Mouse (Mus musculus): ENCODE data around the gene Cyp2c23.
A peak's percentile ranks its signal among the peaks of the same experiment; 100 is the strongest.

The Cyp2c23 gene

GRCm38 (mm10) chr19:44028972-44029371 is at the start of gene Cyp2c23:
TSS of gene Cyp2c23 (minus strand) at chr19:44029208.
- DNase-seq (ENCODE audit: inconsistent age in 2 of 2, low spot score in 1 of 2) = no peak

DNA sequence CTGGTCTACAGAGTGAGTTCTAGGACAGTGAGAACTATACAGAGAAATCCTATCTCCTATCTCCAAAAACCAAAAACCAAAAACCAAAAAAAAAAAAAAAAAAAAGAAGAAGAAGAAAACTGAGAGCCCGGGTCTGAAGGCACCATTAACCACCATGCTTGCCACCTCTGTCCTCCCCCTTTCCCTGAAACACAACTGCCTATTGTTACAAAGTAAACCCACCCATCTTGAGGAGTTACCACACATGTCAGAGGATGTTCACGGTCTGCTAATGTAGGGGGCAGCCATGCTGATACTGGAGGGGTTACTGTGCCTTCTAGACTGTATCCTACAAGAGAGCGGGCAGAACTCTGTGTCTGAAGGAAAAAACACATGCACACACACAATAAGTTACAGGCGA is 48.0 kb upstream of the Cyp2c23 start:
- no peak for DNase-seq (ENCODE audit: inconsistent age in 2 of 2, low spot score in 1 of 2)

GRCm38 (mm10) chr19:44076457-44076856 is 47.4 kb upstream of the Cyp2c23 start:
- no peak for DNase-seq (ENCODE audit: inconsistent age in 2 of 2, low spot score in 1 of 2)

- DNase-seq (ENCODE audit: inconsistent age in 2 of 2, low spot score in 1 of 2) = no peak
Measured at GRCm38 (mm10) chr19:44074986-44075385, 46.0 kb upstream of the Cyp2c23 start.

- DNase-seq (ENCODE audit: inconsistent age in 2 of 2, low spot score in 1 of 2) = no peak
Measured at GRCm38 (mm10) chr19:44071166-44071565, 42.2 kb upstream of the Cyp2c23 start.

DNA sequence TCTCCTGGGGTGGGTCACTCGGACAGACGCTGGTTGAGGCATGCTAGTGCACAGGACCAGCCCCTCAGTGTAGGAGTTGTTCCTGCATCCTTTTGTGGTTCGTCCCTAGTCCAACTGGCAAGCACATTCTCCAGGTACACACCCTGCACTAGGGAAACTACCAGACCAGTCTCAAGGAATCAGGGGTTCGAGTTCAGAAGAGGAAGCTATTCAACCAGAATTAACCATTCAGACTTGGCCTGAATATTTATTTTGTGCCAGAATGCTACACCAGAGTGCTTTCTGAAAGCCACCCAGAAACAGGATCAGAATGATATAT is 40.9 kb upstream of the Cyp2c23 start:
- DNase-seq (ENCODE audit: inconsistent age in 2 of 2, low spot score in 1 of 2) = no peak

DNA sequence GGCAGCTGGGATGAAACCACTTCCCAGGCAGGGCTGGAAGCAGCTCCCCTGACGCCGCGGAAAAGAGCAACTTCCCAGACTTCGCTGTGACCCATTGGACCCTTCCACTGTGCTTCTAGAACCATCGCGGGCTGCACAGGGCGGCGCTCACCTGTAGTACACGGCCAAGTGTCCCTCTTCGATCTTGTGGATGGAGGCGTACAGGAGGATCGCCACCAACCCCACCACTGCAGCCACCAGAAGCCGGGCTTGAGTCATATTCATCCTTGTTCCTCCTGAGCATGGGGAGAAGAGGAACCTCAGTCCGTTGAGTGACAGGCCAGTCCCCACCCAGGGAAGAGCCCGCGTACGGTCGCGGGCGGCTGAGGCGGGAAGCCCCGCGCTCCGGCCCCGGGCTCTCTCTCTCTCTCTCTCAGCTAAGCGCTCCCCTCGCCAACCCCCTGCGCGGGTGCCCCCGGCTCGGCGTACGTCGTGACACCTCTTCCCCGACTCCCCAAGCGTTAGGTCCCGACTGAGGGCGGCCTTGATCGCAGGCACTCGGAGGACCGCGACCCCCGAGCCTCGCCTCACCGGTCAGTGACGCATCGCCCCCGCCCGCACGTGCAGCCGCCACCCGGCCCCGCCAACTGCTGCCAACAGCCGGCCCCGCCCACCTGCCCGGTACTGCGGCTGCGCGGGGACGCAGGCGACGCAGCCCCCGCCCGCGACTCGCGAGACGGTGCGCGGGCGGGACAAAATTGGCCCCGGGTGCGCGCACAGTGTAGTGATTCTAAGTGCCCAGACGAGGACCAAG is 40.3 kb upstream of the Cyp2c23 start, which contains the start of gene Erlin1:
Gene Erlin1, minus strand, starts transcription at position 665 of the 793 bp plus-strand sequence.
- peak; percentile 92 to 96 for DNase-seq (ENCODE audit: inconsistent age in 2 of 2, low spot score in 1 of 2)

- no peak for DNase-seq (ENCODE audit: inconsistent age in 2 of 2, low spot score in 1 of 2)
Measured at GRCm38 (mm10) chr19:44068232-44068631, 39.2 kb upstream of the Cyp2c23 start.

- no peak for DNase-seq (ENCODE audit: inconsistent age in 2 of 2, low spot score in 1 of 2)
Measured at GRCm38 (mm10) chr19:44067323-44068049, 38.5 kb upstream of the Cyp2c23 start.

DNA sequence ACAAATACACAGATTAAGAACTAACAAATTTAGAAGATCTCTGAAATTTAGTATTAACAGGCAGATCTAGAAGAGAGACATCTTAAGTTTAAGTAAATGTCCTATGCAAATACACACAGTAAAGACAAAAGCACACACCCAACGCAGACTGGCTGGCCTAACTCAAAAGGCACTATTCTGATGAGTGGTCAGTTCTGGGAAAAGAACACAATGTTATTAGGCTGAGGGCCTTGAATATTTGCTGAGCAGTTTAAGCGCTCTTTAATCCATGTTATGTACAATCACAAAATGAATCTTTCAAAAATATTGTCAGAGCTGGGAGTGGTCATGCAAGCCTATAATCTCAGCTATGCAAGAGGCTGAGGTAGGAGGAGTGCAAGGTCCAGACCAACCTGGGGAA is 35.7 kb upstream of the Cyp2c23 start:
- DNase-seq (ENCODE audit: inconsistent age in 2 of 2, low spot score in 1 of 2) = no peak

GRCm38 (mm10) chr19:44063773-44064172 is 34.8 kb upstream of the Cyp2c23 start:
- peak; percentile 22 to 44 for DNase-seq (ENCODE audit: inconsistent age in 2 of 2, low spot score in 1 of 2)

DNA sequence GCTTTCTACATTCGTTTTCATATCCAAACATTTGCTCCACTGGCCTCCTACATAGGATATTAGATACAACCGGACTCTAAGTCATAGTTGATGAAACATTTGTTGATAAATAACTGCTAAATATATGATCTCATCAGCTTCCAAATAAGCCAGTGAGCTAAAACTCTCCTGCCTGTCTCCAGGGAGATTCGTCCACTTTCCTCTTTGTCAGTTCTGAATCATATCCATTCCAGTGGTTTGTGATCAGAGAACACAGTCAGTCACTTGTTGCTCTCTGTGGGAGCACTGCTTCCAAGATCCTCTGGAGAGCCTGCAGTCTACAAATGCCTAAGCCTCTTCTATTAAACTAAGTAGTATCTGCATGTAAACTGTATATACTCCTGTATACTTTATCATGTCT is 31.2 kb upstream of the Cyp2c23 start:
- DNase-seq (ENCODE audit: inconsistent age in 2 of 2, low spot score in 1 of 2) = no peak

- no peak for DNase-seq (ENCODE audit: inconsistent age in 2 of 2, low spot score in 1 of 2)
Measured at GRCm38 (mm10) chr19:44055173-44055826, 26.3 kb upstream of the Cyp2c23 start.

GRCm38 (mm10) chr19:44050388-44050787 is 21.4 kb upstream of the Cyp2c23 start:
- no peak for DNase-seq (ENCODE audit: inconsistent age in 2 of 2, low spot score in 1 of 2)

- no peak for DNase-seq (ENCODE audit: inconsistent age in 2 of 2, low spot score in 1 of 2)
Measured at GRCm38 (mm10) chr19:44049282-44049681, 20.3 kb upstream of the Cyp2c23 start.

- no peak for DNase-seq (ENCODE audit: inconsistent age in 2 of 2, low spot score in 1 of 2)
Measured at GRCm38 (mm10) chr19:44045847-44046246, 16.8 kb upstream of the Cyp2c23 start.

DNA sequence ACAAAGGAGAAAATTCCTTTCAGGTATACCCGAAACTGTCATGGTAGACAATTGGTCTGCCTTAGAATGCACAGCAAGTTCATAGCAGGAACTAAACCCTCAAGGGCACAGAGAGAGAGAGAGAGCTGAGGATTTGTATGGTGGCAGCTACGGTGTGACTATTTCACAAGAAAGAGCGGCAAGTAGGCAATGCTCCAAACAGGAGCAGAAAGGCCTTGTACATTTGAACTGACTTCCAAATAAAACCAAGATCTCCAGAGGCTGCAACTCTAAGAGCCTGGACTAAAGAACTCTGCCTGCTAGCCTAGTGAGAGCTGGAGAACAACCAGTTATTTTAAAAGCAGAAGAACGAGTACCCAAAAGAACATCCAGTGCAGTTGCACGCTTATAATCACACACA is 13.1 kb upstream of the Cyp2c23 start:
- peak; percentile 22 to 45 for DNase-seq (ENCODE audit: inconsistent age in 2 of 2, low spot score in 1 of 2)

DNA sequence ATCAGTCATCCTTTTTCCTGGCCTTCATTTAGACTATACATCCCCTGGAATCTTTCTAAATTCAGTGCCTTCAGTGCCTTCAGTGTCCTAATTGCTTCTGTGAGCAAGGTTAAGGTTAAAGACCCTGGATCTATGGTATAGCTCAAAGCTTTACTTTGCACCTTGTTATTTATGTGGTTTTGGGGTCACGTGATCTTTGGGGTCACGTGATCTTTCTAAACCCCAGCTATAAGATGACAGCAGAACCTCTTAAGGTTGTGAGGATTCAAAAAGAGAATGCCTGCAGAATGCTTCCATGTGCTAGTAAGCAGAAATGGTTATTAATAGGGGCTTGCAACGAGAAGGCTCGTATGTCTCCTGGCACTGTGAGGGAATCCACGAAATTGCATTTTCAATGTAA is 4.4 kb upstream of the Cyp2c23 start:
- DNase-seq (ENCODE audit: inconsistent age in 2 of 2, low spot score in 1 of 2) = no peak

GRCm38 (mm10) chr19:44032046-44032744 is 3.2 kb upstream of the Cyp2c23 start:
- DNase-seq (ENCODE audit: inconsistent age in 2 of 2, low spot score in 1 of 2) = no peak

DNA sequence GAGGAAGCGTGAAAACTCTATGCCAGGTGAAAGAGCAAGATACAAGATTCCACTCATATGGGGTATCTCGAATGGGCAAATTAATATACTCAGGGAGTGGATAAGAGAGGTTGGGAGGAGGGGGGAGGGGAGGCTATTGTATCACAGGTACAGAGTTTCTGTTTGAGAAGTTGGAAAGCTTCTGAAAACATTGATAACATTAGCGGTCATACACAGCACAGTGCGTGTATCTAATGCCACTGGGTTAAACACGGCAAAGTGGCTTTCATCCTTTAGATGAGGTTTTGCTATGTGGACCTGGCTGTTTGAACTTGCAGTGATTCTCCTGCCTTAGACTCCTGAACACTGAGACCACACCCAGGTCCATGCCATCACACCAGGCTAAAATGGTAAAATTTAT is 1.0 kb upstream of the Cyp2c23 start:
- DNase-seq (ENCODE audit: inconsistent age in 2 of 2, low spot score in 1 of 2) = no peak

- no peak for DNase-seq (ENCODE audit: inconsistent age in 2 of 2, low spot score in 1 of 2)
Measured at GRCm38 (mm10) chr19:44026956-44027530, 2.0 kb downstream of the Cyp2c23 start.
